Mouse (Mus musculus) urinary bladder, postnatal 14 days (tissue): ENCODE data around the gene Trim54.

Experiments used
- DNase-seq: peaks from one replicate; pipeline ENCODE4 v3.0.0; 2021; ENCODE audit warnings: low spot score

The Trim54 gene

GRCm38 (mm10) chr5:31105814-31106335 is 10.6 kb upstream of the Trim54 start, which contains the start of gene Dnajc5g:
Gene Dnajc5g, plus strand, starts transcription at chr5:31106285.
- no peak for DNase-seq

DNA sequence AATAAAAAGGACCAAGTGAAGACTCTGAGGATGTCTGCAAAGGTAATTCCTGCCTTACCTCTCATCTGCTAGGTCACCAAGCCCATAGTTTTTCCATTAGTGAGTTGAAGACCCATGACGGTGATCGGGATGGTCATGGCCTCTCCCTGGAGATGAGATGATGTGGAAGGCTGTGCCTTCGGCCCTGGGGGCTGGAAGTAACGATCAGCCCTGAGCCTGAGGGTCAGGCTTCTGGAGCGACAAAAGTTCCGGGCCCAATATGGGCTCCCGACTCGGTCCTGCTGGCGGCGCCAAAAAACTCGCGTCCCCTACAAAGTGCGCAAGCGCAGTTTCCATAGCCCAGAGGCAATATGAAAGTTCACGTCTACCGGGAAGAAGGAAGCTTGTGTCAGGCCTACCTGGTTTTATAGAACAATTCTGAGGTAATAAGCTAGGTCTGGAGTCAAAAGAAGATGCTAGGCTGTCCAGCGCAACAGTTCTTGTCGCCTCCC is 8.5 kb upstream of the Trim54 start, which contains the start of gene Slc30a3:
Slc30a3 (minus strand) TSS at position 238 of the 491 bp plus-strand sequence.
- DNase-seq: no peak

DNA sequence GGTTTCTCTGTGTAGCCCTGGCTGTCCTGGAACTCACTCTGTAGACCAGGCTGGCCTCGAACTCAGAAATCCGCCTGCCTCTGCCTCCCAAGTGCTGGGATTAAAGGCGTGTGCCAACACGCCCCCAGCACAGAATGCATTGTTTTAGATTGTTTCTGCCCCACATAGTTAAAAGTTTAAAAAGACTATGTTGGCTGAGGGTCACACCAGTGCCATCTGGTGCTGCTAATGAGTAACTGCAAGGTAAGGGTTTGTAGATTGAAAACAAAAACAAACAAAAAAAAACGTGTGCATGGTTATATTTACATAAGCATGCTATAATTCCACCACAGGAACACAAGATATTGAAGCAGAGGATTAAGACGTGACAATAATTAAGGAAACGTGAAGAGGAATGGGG is 5.7 kb upstream of the Trim54 start:
- DNase-seq: no peak

DNA sequence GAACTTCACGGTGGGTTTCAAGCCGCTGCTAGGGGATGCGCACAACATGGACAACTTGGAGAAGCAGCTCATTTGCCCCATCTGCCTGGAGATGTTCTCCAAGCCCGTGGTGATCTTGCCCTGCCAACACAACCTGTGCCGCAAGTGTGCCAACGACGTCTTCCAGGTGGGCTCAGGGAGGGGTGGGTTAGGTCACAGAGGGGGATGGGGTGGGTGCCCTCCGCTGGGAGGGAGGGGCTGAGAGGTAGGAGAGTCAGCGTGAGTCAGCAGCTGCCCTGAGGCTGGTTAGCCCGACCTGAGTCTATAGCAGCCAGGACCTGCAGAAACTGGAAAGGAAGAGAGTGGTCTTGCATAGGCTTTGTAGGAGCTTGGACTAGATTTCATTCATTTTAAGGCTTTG is 400 bp downstream of the Trim54 start:
- no peak for DNase-seq

DNA sequence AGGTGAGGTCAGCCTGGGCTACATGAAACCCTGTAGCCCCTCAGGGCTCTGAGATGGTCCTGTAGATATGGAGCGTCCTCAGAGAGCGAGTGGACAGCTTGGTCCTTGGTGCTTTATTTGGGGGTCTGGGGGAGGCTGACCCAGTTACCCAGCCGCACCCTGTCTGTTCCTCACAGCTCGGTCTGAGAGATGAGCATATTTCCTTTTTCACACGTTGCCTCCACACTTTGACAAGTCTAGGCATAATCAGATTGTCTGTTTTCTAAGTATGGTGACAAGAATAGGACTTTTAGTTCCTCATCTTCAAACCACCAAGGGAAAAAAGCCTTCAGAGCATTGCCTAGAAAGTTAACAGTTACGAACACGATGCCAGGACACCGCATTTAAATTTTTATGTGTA is 4.6 kb downstream of the Trim54 start:
- no peak for DNase-seq

DNA sequence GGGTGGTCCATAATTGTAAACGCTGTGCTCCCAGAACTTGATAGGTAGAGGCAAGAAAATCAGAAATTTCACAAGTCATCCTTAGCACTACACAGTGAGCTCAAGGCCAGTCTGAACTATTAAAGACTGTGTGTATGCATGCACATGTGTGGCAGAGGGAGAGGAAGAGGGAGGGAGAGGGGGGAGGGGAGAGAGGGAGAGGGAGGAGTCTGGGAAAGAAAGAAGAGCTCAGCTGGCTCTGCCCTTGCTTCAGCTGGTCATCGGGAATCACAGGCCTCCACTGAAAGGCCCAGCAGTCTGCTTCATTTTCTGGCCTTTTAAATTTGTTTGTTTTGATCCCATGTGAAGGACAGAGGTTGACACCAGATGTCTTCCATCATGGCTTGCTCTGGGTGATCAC is 7.0 kb downstream of the Trim54 start:
- no peak for DNase-seq

DNA sequence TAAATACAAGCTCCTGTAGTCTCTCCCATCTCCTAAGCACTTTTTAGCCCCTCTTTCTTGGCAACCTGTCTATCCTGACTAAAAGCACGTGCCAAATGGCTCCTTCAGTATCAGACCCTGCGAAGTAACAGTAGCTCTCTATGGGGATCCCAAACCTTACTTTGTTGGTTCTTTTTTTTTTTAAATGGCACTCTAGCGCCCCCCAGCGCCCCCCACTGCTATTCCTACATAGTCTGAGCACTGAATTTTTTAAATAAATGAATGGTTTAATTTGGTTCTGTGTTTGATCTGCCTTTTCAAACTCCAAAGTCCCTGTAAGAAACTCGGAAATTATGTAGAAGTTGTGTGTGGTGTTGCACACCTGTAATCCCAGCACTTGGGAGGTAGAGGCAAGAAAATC is 9.5 kb downstream of the Trim54 start:
- DNase-seq: no peak

DNA sequence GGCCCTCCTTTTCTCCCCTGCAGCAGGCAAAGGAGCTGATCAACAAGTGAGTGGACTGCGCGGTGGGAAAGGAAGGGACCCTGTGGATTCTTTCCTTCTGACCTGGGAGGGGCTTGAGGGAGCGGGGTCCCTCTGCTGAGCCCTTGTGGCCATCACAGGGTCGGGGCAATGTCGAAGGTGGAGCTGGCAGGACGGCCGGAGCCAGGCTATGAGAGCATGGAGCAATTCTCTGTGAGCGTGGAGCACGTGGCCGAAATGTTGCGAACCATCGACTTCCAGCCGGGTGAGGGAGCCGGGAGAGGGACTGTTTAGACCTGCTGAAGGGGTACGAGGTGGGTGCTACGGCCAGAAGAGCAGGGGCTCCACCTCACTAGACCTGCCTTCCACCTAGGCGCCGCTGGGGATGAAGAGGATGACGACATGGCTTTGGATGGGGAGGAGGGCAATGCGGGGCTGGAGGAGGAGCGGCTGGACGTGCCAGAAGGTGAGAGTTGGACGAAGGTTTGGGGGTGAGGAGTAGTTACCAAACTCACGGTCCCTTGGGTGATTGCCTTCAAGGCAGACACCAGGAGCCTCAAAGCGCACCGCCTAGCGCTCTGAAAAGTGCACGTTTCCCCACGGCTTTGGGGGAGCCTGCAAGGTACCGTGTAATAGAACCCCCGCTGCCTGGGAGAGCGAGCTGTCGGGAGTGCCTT is 20.4 kb downstream of the Trim54 start:
- no peak for DNase-seq

- no peak for DNase-seq
Observed at GRCm38 (mm10) chr5:31137658-31138057, 21.1 kb downstream of the Trim54 start.

DNA sequence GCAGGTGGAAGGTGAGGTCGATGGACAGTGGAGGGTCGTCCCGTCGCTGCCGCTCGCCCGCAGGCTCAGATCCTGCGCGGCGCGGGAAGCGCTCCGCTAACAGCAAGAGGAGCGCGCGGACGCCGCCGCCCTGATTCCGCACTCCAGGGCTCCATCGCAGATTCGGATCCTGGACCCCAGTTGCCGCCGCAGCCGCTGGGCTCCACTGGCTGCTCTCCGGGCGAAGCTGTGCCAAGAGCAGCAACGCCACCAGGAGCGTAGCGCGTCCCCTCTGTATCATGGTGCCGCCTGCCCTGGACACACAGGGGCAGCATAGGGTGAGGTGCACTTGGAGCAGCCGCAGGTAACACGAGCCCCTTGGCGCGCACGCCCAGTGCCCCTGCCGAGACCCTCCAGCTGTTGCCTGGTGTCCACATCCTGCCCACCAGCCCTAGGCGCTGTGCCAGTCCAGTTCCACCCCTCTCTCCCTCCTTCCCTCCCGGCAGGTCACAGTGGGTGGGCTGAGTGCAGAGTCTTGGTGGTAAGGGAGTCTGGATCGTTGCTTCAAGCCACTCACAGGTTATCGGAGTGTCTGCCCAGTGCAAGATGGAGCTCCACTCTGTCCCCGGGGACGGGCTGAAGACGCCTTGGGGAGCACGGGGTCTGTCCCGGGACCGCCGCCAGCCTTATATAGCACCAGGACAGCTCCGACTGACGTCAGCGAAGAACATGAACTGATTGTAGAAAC is 21.9 kb downstream of the Trim54 start, which contains the start of gene Ucn:
Ucn (minus strand) TSS at position 589 of the 727 bp plus-strand sequence.
- no peak for DNase-seq

DNA sequence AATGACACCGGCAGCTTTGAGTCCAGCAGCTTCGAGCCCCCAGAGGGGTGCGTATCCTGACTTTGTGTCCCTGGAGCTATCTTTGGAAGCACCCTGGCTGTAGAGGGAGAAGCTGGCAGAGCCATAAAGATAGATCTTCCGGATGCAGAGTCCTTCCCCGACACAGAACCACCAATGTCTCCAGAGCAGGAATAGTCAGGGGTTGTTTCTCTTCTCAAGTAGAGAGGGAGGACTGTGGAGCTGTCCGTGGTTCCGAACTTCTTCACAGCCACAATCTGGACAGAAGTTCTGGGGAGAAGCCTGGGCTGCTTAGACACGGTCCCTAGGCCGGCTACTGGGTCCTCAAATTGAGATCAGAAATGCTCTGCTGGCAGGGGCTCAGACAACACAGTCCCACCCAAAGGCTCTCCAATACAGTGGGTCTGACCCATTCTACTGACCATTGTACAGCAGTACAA is 22.5 kb downstream of the Trim54 start:
- no peak for DNase-seq

GRCm38 (mm10) chr5:31149781-31150180 is 33.3 kb downstream of the Trim54 start:
- no peak for DNase-seq

DNA sequence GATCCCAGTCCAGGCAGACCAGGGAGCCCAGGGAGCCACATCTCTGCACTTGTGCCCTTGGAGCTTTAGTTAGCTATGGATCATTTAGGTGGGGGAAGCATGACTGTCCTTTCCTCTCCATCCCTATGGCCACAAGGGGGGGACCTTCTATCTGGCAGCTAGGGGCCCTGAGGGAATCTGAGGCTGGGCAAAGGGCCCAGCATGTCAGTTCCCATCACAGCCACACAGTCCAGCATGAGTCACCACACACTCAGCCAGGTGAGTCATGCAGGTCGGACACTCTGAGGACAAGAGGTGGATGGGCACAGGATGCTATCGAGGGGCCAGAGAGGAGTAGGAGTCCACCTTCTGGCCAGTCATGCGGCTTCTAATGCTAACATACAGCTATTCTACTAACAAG is 35.2 kb downstream of the Trim54 start:
- DNase-seq: peak; percentile 35

DNA sequence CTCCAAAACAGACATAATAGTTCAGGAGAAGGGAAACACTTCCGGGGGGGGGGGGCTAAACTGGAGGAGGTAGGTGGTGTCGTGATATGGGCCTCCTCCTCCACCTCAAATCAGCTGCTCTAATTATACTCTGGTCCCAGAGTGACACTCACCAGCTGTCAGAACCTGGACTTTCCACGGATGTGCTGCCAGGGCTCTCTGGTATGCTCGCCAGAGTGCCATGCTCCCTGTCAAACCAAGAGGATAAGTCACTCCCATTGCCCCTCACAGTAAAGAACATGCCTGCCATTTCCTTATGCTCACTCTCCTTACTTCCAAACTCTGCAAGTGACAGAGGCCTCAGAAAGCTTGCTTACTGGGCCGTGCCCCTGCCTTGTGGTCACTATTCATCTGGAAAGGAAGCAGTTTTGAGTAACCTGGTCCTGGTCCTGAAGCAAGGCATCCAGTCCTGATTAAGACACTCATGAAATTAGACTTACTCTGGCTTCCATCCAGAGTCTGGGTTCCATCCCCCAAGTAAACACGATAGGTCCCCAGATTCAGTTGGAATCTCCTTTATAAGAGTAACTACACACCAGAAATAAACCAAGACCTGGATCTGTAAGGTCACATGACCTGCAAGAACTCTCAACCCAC is 37.1 kb downstream of the Trim54 start:
- DNase-seq: no peak

DNA sequence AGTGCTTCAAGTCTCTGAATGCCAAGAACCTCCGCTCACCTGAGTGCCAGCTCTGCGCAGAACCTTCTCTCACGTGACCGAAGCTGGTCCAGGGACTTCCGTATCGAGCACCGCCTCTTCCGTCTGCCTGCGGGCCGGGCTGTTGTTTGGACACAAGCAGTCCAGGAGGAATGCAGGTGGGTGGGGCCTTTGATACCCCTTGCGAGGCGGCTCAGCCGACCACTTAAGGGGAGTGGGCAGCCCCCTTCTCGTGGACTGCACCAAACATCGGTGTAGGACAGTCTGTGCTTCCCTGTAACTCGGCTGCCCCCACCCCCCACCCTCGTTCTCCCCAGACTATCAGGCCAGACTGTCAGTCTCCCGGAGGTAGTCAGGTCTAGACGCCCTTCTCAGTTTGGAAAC is 37.6 kb downstream of the Trim54 start, which contains the start of gene Mpv17:
Mpv17 (minus strand) TSS at position 100 of the 402 bp plus-strand sequence.
- DNase-seq: peak; percentile 82

- DNase-seq: no peak
Observed at GRCm38 (mm10) chr5:31162462-31162861, 46.0 kb downstream of the Trim54 start.

DNA sequence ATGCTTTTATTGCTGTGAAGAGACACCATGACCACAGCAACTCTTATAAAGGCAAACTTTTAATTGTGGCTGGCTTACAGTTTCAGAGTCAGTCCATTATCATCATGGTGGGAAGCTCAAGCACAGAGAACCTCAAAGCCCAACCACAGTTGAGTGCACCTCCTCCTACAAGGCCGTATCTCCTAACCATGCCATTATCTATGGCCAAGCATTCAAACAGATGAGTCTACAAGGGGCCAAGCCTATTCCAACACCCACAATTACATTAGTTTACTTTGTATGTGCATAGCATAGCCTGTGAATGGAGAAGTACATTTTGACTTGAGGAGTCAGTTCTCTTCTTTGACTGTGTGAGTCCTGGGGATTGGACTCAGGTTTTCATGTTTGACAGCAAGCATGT is 48.4 kb downstream of the Trim54 start:
- DNase-seq: no peak

DNA sequence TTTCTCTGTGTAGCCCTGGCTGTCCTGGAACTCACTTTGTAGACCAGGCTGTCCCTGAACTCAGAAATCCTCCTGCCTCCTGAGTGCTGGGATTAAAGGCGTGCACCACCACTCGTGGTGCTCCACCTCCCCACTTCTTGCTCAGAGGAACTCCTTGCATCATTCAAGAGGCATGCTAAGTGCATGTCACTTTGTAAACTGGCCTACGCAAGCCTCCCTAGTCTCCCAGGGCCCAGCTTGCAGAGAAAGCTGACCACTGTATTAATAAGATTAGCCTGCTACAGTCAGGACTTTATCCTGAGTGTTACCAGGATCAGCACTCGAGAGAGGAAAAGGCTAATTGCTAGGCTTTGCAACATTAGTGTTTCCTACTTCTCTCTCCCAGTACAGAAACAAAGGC is 52.1 kb downstream of the Trim54 start:
- DNase-seq: no peak

DNA sequence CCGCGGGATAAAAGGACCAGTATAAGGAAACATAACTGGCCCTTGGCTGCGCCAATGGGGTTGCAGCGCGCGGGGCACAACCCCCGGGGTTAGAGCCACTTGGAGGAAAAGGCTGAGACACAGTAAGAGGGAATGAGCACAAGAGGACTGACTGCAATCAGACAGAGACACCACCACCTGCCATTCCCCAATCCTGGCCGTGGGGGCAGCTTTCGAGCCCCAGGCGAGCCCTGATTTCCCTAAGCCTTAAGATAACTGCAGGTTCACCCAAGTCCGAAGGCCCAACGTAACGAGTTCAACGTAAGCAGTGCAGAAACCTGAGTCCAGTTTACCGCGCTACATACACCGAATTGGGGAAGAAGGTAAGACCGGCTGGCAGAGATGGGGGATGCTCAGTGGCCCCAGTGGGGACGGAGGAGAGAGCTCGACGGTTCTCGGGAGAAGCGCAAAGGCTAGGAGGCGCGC is 62.8 kb downstream of the Trim54 start:
- DNase-seq: no peak

- peak; percentile 95 for DNase-seq
Observed at GRCm38 (mm10) chr5:31179766-31180630, 63.5 kb downstream of the Trim54 start, which contains the start of the genes Gm29609 and Gtf3c2. Gene Gm29609, minus strand, starts transcription at chr5:31179911. Gene Gtf3c2, minus strand, starts transcription at chr5:31180144.

DNA sequence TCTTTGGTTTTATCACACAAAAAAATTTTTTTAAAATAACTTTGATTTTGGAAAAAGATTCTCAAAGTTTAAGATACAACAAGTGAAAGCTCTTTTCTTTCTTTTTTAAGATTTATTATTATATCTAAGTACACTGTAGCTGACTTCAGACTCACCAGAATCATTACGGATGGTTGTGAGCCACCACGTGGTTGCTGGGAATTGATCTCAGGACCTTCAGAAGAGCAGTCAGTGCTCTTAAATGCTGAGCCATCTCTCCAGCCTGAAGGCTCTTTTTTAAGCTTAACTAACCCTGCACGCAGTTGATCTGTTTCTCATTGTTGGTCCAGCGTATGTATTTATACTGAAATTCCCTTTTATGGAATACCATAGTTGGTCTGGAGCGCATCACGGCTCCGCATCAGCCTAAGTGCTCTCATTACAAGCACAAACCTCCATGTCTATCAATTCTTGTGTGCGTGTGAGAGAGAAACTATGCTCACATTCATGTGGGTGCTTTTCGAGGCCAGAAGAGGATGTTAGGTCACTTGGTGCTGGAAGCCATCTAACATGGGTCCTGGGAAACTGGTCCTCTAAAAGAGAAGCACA is 64.8 kb downstream of the Trim54 start:
- no peak for DNase-seq
